Mouse (Mus musculus): ENCODE measurements around the gene Ten1. TPM values are rescaled to one million over a fixed set of nuclear protein-coding genes. Genes with fewer than 3 reads are reported as not detected.

Gene Ten1
- 56.5 and 57.0 TPM in 2 replicates for polyA plus RNA-seq (2012; rRNA removed)

- H3K27ac ChIP-seq (ENCODE audit: control insufficient read depth, insufficient read depth, low read length) = peak within 1 kb of the TSS; percentile 14; the same call in 1 of the 2 replicates
- DNase-seq = peak; percentile 96
- TF ChIP-seq CTCF (IDR thresholded peaks at IDR 0.05; ENCODE audit: borderline replicate concordance, control insufficient read depth, extremely low read depth, insufficient read depth, low read length, poor library complexity) (peak; percentile 38; the same call in 1 of the 2 replicates), POLR2A (IDR thresholded peaks at IDR 0.05; ENCODE audit: control insufficient read depth, extremely low read depth, insufficient read depth, low read length, poor library complexity) (peak; percentile 69)
- H3K27me3 ChIP-seq (ENCODE audit: control insufficient read depth, insufficient read depth, low read length) = no peaks in the 10 kb centered on the region
- WGBS = under 1% methylated on average over 62 of the region's 62 CpGs
- H3K4me1 ChIP-seq (replicated peaks; ENCODE audit: control insufficient read depth, insufficient read depth, low read length) = peaks cover 11% of the 10 kb centered on the region
- H3K36me3 ChIP-seq (ENCODE audit: control insufficient read depth, insufficient read depth, low read length) = no peaks in the 10 kb centered on the region
- H3K4me3 ChIP-seq (ENCODE audit: control insufficient read depth, insufficient read depth, low read length) = peak within 1 kb of the TSS; percentile 81
Measured at GRCm38 (mm10) chr11:116198639-116199531, at the start of gene Ten1, which contains the start of gene Acox1. Ten1 (plus strand) TSS chr11:116198855. Acox1 (minus strand) TSS chr11:116199045.

GRCm38 (mm10) chr11:116149341-116149740 lies 49.3 kb upstream of the Ten1 start:
- 94% methylated on average over 6 of the region's 6 CpGs for WGBS
- peaks cover 4% of the 10 kb centered on the region; the same call in 1 of the 2 replicates for H3K36me3 ChIP-seq (ENCODE audit: control insufficient read depth, insufficient read depth, low read length)

GRCm38 (mm10) chr11:116150960-116151359 lies 47.7 kb upstream of the Ten1 start:
- Histone ChIP-seq H3K27ac (ENCODE audit: control insufficient read depth, insufficient read depth, low read length) (no peak overlapping the region), H3K36me3 (ENCODE audit: control insufficient read depth, insufficient read depth, low read length) (peaks cover 4% of the 10 kb centered on the region), H3K4me3 (ENCODE audit: control insufficient read depth, insufficient read depth, low read length) (no peak overlapping the region), H3K27me3 (ENCODE audit: control insufficient read depth, insufficient read depth, low read length) (no peaks in the 10 kb centered on the region), H3K4me1 (replicated peaks; ENCODE audit: control insufficient read depth, insufficient read depth, low read length) (no peaks in the 10 kb centered on the region)
- TF ChIP-seq CTCF (IDR thresholded peaks at IDR 0.05; ENCODE audit: borderline replicate concordance, control insufficient read depth, extremely low read depth, insufficient read depth, low read length, poor library complexity) = no peak
- TF ChIP-seq POLR2A (IDR thresholded peaks at IDR 0.05; ENCODE audit: control insufficient read depth, extremely low read depth, insufficient read depth, low read length, poor library complexity) = no peak
- DNase-seq = no peak
- 98% methylated on average over 2 of the region's 2 CpGs for WGBS

More at GRCm38 (mm10) chr11:116149341-116149740, 49.3 kb upstream of the Ten1 start:
- DNase-seq = no peak
- no peak overlapping the region for H3K27ac ChIP-seq (ENCODE audit: control insufficient read depth, insufficient read depth, low read length)
- no peaks in the 10 kb centered on the region for H3K27me3 ChIP-seq (ENCODE audit: control insufficient read depth, insufficient read depth, low read length)
- H3K4me1 ChIP-seq (replicated peaks; ENCODE audit: control insufficient read depth, insufficient read depth, low read length) = no peaks in the 10 kb centered on the region
- TF ChIP-seq POLR2A (IDR thresholded peaks at IDR 0.05; ENCODE audit: control insufficient read depth, extremely low read depth, insufficient read depth, low read length, poor library complexity) (no peak), CTCF (IDR thresholded peaks at IDR 0.05; ENCODE audit: borderline replicate concordance, control insufficient read depth, extremely low read depth, insufficient read depth, low read length, poor library complexity) (no peak)
- no peak overlapping the region for H3K4me3 ChIP-seq (ENCODE audit: control insufficient read depth, insufficient read depth, low read length)

- WGBS = 93% methylated on average over 12 of the region's 12 CpGs
- Histone ChIP-seq H3K27ac (ENCODE audit: control insufficient read depth, insufficient read depth, low read length) (no peak overlapping the region), H3K27me3 (ENCODE audit: control insufficient read depth, insufficient read depth, low read length) (no peaks in the 10 kb centered on the region), H3K4me1 (replicated peaks; ENCODE audit: control insufficient read depth, insufficient read depth, low read length) (no peaks in the 10 kb centered on the region), H3K36me3 (ENCODE audit: control insufficient read depth, insufficient read depth, low read length) (no peaks in the 10 kb centered on the region), H3K4me3 (ENCODE audit: control insufficient read depth, insufficient read depth, low read length) (no peak overlapping the region)
- TF ChIP-seq POLR2A (IDR thresholded peaks at IDR 0.05; ENCODE audit: control insufficient read depth, extremely low read depth, insufficient read depth, low read length, poor library complexity) = no peak
- TF ChIP-seq CTCF (IDR thresholded peaks at IDR 0.05; ENCODE audit: borderline replicate concordance, control insufficient read depth, extremely low read depth, insufficient read depth, low read length, poor library complexity) = no peak
- DNase-seq = no peak
Measured at GRCm38 (mm10) chr11:116161312-116161711, 37.3 kb upstream of the Ten1 start.

- Histone ChIP-seq H3K4me1 (replicated peaks; ENCODE audit: control insufficient read depth, insufficient read depth, low read length) (no peaks in the 10 kb centered on the region), H3K27ac (ENCODE audit: control insufficient read depth, insufficient read depth, low read length) (no peak overlapping the region), H3K4me3 (ENCODE audit: control insufficient read depth, insufficient read depth, low read length) (no peak overlapping the region), H3K36me3 (ENCODE audit: control insufficient read depth, insufficient read depth, low read length) (no peaks in the 10 kb centered on the region), H3K27me3 (ENCODE audit: control insufficient read depth, insufficient read depth, low read length) (no peaks in the 10 kb centered on the region)
- DNase-seq = no peak
- WGBS = 89% methylated on average over 10 of the region's 10 CpGs
- TF ChIP-seq POLR2A (IDR thresholded peaks at IDR 0.05; ENCODE audit: control insufficient read depth, extremely low read depth, insufficient read depth, low read length, poor library complexity) = no peak
- TF ChIP-seq CTCF (IDR thresholded peaks at IDR 0.05; ENCODE audit: borderline replicate concordance, control insufficient read depth, extremely low read depth, insufficient read depth, low read length, poor library complexity) = no peak
Measured at GRCm38 (mm10) chr11:116162146-116162545, 36.5 kb upstream of the Ten1 start.

GRCm38 (mm10) chr11:116163002-116163401 lies 35.7 kb upstream of the Ten1 start:
- Histone ChIP-seq H3K4me3 (ENCODE audit: control insufficient read depth, insufficient read depth, low read length) (no peak overlapping the region), H3K27ac (ENCODE audit: control insufficient read depth, insufficient read depth, low read length) (no peak overlapping the region), H3K36me3 (ENCODE audit: control insufficient read depth, insufficient read depth, low read length) (no peaks in the 10 kb centered on the region), H3K4me1 (replicated peaks; ENCODE audit: control insufficient read depth, insufficient read depth, low read length) (peaks cover 3% of the 10 kb centered on the region), H3K27me3 (ENCODE audit: control insufficient read depth, insufficient read depth, low read length) (no peaks in the 10 kb centered on the region)
- DNase-seq = no peak
- 84% methylated on average over 9 of the region's 9 CpGs for WGBS
- TF ChIP-seq POLR2A (IDR thresholded peaks at IDR 0.05; ENCODE audit: control insufficient read depth, extremely low read depth, insufficient read depth, low read length, poor library complexity) = no peak
- TF ChIP-seq CTCF (IDR thresholded peaks at IDR 0.05; ENCODE audit: borderline replicate concordance, control insufficient read depth, extremely low read depth, insufficient read depth, low read length, poor library complexity) = no peak
